Mouse (Mus musculus) thymus, adult 2 months (tissue): Measurements from ENCODE around the gene Zfp81. TPM values are rescaled to one million over a fixed set of nuclear protein-coding genes. Genes with fewer than 3 reads are reported as not detected.

ENCODE experiments used
- polyA plus RNA-seq: library from polyadenylated mRNA; depleted of rRNA; stranded (reverse); fragments of >200 nt; gene quantifications from 2 replicates; pipeline ENCODE4 v1.2.3, GENCODE M21; 2012; rRNA removed

Gene Zfp81
- polyA plus RNA-seq, 1 experiment: 2.6 TPM

Other genes with a start within 250 kb of the Zfp81 start
- gene Morc2b, start 219.2 kb downstream of the Zfp81 start, polyA plus RNA-seq: not detected in 2 replicates
- gene Olfr55, start 190.4 kb downstream of the Zfp81 start, polyA plus RNA-seq: not detected in 2 replicates
- gene Olfr239, start 167.6 kb downstream of the Zfp81 start, polyA plus RNA-seq: not detected in 2 replicates
- not detected in 2 replicates for gene Olfr1564, start 137.2 kb downstream of the Zfp81 start, polyA plus RNA-seq
- 2.6 and 2.8 TPM in 2 replicates for gene Zfp955a, start 103.7 kb downstream of the Zfp81 start, polyA plus RNA-seq
- gene Olfr63, start 94.2 kb downstream of the Zfp81 start, polyA plus RNA-seq: not detected in 2 replicates
- 4.0 and 4.8 TPM in 2 replicates for gene Zfp955b, start 69.3 kb downstream of the Zfp81 start, polyA plus RNA-seq
- 5.9 and 6.3 TPM in 2 replicates for gene Zfp101, start 35.8 kb upstream of the Zfp81 start, polyA plus RNA-seq
- gene Actl9, start 74.0 kb upstream of the Zfp81 start, polyA plus RNA-seq: 0.18 and 0.27 TPM in 2 replicates
- gene Adamts10, start 165.3 kb upstream of the Zfp81 start, polyA plus RNA-seq: 116 and 130 TPM in 2 replicates
- 12.4 and 14.9 TPM in 2 replicates for gene Myo1f, start 196.8 kb upstream of the Zfp81 start, polyA plus RNA-seq